19 mouse cellular contexts compared by ENCODE assay signal in genomic region chr1:47448737-47449489, GRCm38 (mm10).
DNase-seq lines count a peak whose midpoint lies in the region; ATAC-seq and TF ChIP-seq lines count a peak whose summit lies in the region.
"Had no signal": no experiment of that assay in that cellular context is flagged by ENCODE, and none has a peak within 500 bp of the region (broad histone marks: within the 10 kb centered on the region; RNA-seq: fewer than 3 reads in every experiment).

No protein-coding gene starts in this region.

- TF ChIP-seq POLR2A in brain, embryonic 14.5 days (IDR thresholded peaks at IDR 0.05; ENCODE audit: borderline replicate concordance, extremely low read depth, insufficient read depth, insufficient read length, poor library complexity, severe bottlenecking) = no peak

- no peak overlapping the region for H3K27ac ChIP-seq in midbrain, embryonic 12.5 days (replicated peaks)
- no peak overlapping the region for H3K27ac ChIP-seq in midbrain, embryonic 10.5 days (replicated peaks)
- 0 out of 2 replicates have a peak overlapping the region, but pooled peaks have one; percentile 18 for H3K27ac ChIP-seq in forebrain, embryonic 14.5 days (ENCODE audit: low read depth, low read length)
- H3K27ac ChIP-seq in midbrain, embryonic 14.5 days (replicated peaks; ENCODE audit: low read depth, low read length) = peak overlapping the region; percentile 49; the same call in 1 of the 2 replicates
- H3K27ac ChIP-seq in liver, embryonic 11.5 days (ENCODE audit: low read depth, low read length) = no peak overlapping the region
- H3K27ac ChIP-seq: embryonic facial prominence, embryonic 12.5 days; heart, embryonic 10.5 days; hindbrain, embryonic 14.5 days had no signal

- no peak for TF ChIP-seq CTCF in brain, embryonic 14.5 days (IDR thresholded peaks at IDR 0.05; ENCODE audit: borderline replicate concordance, extremely low read depth, insufficient read depth, insufficient read length)

- ATAC-seq in midbrain, embryonic 12.5 days (ENCODE audit: low FRiP score, low read depth) = peak; percentile 18; the same call in 1 of the 2 replicates
- peak; percentile 60 for ATAC-seq in forebrain, embryonic 14.5 days
- peak; percentile 58 for ATAC-seq in midbrain, embryonic 14.5 days (ENCODE audit: low FRiP score, low TSS enrichment)
- no peak for ATAC-seq in liver, embryonic 11.5 days (replicated peaks; ENCODE audit: low FRiP score)

- 73% methylated on average over 6 of the region's 6 CpGs for WGBS in midbrain, embryonic 12.5 days
- WGBS in midbrain, embryonic 10.5 days = 84% methylated on average over 6 of the region's 6 CpGs
- WGBS in forebrain, embryonic 14.5 days = 46% methylated on average over 6 of the region's 6 CpGs
- 44% methylated on average over 6 of the region's 6 CpGs for whole genome bisulfite sequencing in midbrain, embryonic 14.5 days
- 70% methylated on average over 6 of the region's 6 CpGs for WGBS in liver, embryonic 11.5 days

- H3K4me3 ChIP-seq in midbrain, embryonic 12.5 days = no peak overlapping the region
- H3K4me3 ChIP-seq in midbrain, embryonic 10.5 days = no peak overlapping the region
- H3K4me3 ChIP-seq in forebrain, embryonic 14.5 days (ENCODE audit: low read depth, low read length) = no peak overlapping the region
- no peak overlapping the region for H3K4me3 ChIP-seq in midbrain, embryonic 14.5 days (replicated peaks; ENCODE audit: low read depth, low read length)
- no peak overlapping the region for H3K4me3 ChIP-seq in liver, embryonic 11.5 days (ENCODE audit: low read depth, low read length)
- H3K4me3 ChIP-seq: embryonic facial prominence, embryonic 12.5 days; heart, embryonic 10.5 days had no signal

- no peak overlapping the region for H3K9ac ChIP-seq in midbrain, embryonic 12.5 days (replicated peaks)
- H3K9ac ChIP-seq in forebrain, embryonic 14.5 days (ENCODE audit: low read length) = no peak overlapping the region
- H3K9ac ChIP-seq in midbrain, embryonic 14.5 days (replicated peaks; ENCODE audit: low read length) = no peak overlapping the region
- H3K9ac ChIP-seq in liver, embryonic 11.5 days (ENCODE audit: low read depth, low read length) = no peak overlapping the region
- H3K9ac ChIP-seq: embryonic facial prominence, embryonic 12.5 days; hindbrain, embryonic 14.5 days had no signal

- H3K9me3 ChIP-seq in midbrain, embryonic 12.5 days = no peaks in the 10 kb centered on the region
- H3K9me3 ChIP-seq in midbrain, embryonic 10.5 days (replicated peaks) = no peaks in the 10 kb centered on the region
- H3K9me3 ChIP-seq in forebrain, embryonic 14.5 days (replicated peaks; ENCODE audit: control insufficient read depth, low read length) = no peaks in the 10 kb centered on the region
- H3K9me3 ChIP-seq in midbrain, embryonic 14.5 days (ENCODE audit: control insufficient read depth, low read length) = no peaks in the 10 kb centered on the region
- no peaks in the 10 kb centered on the region for H3K9me3 ChIP-seq in liver, embryonic 11.5 days (ENCODE audit: control insufficient read depth, low read length)
- H3K9me3 ChIP-seq: embryonic facial prominence, embryonic 12.5 days; heart, embryonic 10.5 days had no signal

- peaks cover 5% of the 10 kb centered on the region; the same call in 1 of the 2 replicates for H3K4me1 ChIP-seq in midbrain, embryonic 12.5 days
- H3K4me1 ChIP-seq in midbrain, embryonic 10.5 days = no peaks in the 10 kb centered on the region
- 0 out of 2 replicates have a peak, but pooled peaks cover 7% of the 10 kb centered on the region for H3K4me1 ChIP-seq in forebrain, embryonic 14.5 days (ENCODE audit: control insufficient read depth, insufficient read depth, low read length)
- peaks cover 5% of the 10 kb centered on the region for H3K4me1 ChIP-seq in midbrain, embryonic 14.5 days (ENCODE audit: control insufficient read depth, insufficient read depth, low read length)
- H3K4me1 ChIP-seq in liver, embryonic 11.5 days (replicated peaks; ENCODE audit: control insufficient read depth, insufficient read depth, low read length) = no peaks in the 10 kb centered on the region
- H3K4me1 ChIP-seq: embryonic facial prominence, embryonic 12.5 days; heart, embryonic 10.5 days had no signal

- no peak for DNase-seq in midbrain, embryonic 10.5 days (ENCODE audit: low spot score)
- peak; percentile 70 for DNase-seq in brain, embryonic 14.5 days (ENCODE audit: low read depth)
- peak; percentile 42 for DNase-seq in forebrain, embryonic 14.5 days (ENCODE audit: low spot score)
- peak; percentile 68 for DNase-seq in midbrain, embryonic 14.5 days
- no peak for DNase-seq in liver, embryonic 11.5 days (ENCODE audit: low spot score)
- DNase-seq in retina, embryonic 14.5 days (ENCODE audit: low spot score) = no peak
- DNase-seq in T-cell, adult 2 months (ENCODE audit: low spot score) = no peak
- DNase-seq: adrenal gland, postnatal 10 days; cerebellum, adult 11-12 months; cerebellum, adult 9-10 months; cerebellum, postnatal 25 days; gastrocnemius, postnatal 10 days; heart, adult 18-20 months; heart, postnatal 10 days; heart, postnatal 4 days had no signal

- no peaks in the 10 kb centered on the region for H3K27me3 ChIP-seq in midbrain, embryonic 12.5 days
- H3K27me3 ChIP-seq in midbrain, embryonic 10.5 days (ENCODE audit: low read depth, poor library complexity, severe bottlenecking) = no peaks in the 10 kb centered on the region
- H3K27me3 ChIP-seq in forebrain, embryonic 14.5 days (replicated peaks; ENCODE audit: control insufficient read depth, insufficient read depth, low read length) = no peaks in the 10 kb centered on the region
- H3K27me3 ChIP-seq in midbrain, embryonic 14.5 days (ENCODE audit: control insufficient read depth, insufficient read depth, low read length) = no peaks in the 10 kb centered on the region
- H3K27me3 ChIP-seq in liver, embryonic 11.5 days (replicated peaks; ENCODE audit: control insufficient read depth, insufficient read depth, low read length) = no peaks in the 10 kb centered on the region
- H3K27me3 ChIP-seq: embryonic facial prominence, embryonic 12.5 days had no signal

- no peaks in the 10 kb centered on the region for H3K36me3 ChIP-seq in midbrain, embryonic 12.5 days
- no peaks in the 10 kb centered on the region for H3K36me3 ChIP-seq in midbrain, embryonic 10.5 days
- no peaks in the 10 kb centered on the region for H3K36me3 ChIP-seq in forebrain, embryonic 14.5 days (ENCODE audit: control insufficient read depth, insufficient read depth, low read length)
- no peaks in the 10 kb centered on the region for H3K36me3 ChIP-seq in midbrain, embryonic 14.5 days (ENCODE audit: control insufficient read depth, insufficient read depth, low read length)
- no peaks in the 10 kb centered on the region for H3K36me3 ChIP-seq in liver, embryonic 11.5 days (ENCODE audit: control insufficient read depth, insufficient read depth, low read length)
- H3K36me3 ChIP-seq: embryonic facial prominence, embryonic 12.5 days; heart, embryonic 10.5 days had no signal

- H3K4me2 ChIP-seq in midbrain, embryonic 12.5 days (replicated peaks) = no peak overlapping the region
- H3K4me2 ChIP-seq in forebrain, embryonic 14.5 days (ENCODE audit: low read length) = no peak overlapping the region
- no peak overlapping the region for H3K4me2 ChIP-seq in midbrain, embryonic 14.5 days (ENCODE audit: low read length)
- no peak overlapping the region for H3K4me2 ChIP-seq in liver, embryonic 11.5 days
- H3K4me2 ChIP-seq: embryonic facial prominence, embryonic 12.5 days; hindbrain, embryonic 14.5 days had no signal

Comparison
In these comparisons a context has a peak if more than half of its experiments do, and no peak if none do; other contexts are left out.
1. H3K27ac ChIP-seq: peak in forebrain, embryonic 14.5 days (single experiment) and midbrain, embryonic 14.5 days (single experiment); none in midbrain, embryonic 12.5 days (single experiment), midbrain, embryonic 10.5 days (single experiment) and liver, embryonic 11.5 days (single experiment).
2. DNase-seq: peak in brain, embryonic 14.5 days (single experiment), forebrain, embryonic 14.5 days (single experiment) and midbrain, embryonic 14.5 days (single experiment); none in midbrain, embryonic 10.5 days (single experiment), liver, embryonic 11.5 days (single experiment), retina, embryonic 14.5 days (single experiment) and T-cell, adult 2 months (single experiment).